Mouse (Mus musculus) MEL (cell line): Measurements from ENCODE around the gene Sipa1l3.

Experiments
- CTCF ChIP-seq, 3 experiments: IDR thresholded peaks in 2 of 3; conservative IDR thresholded peaks in 1 of 3; 2 replicates each; pipeline ENCODE4 v1.5.1; 2011 to 2012; ENCODE audit warnings: low read length in 3 of 3, low read depth in 2 of 3, mild to moderate bottlenecking in 2 of 3, improper control_type of control experiment in 1 of 3, inconsistent platforms in 1 of 3, mixed read lengths in 1 of 3, moderate library complexity in 1 of 3; ENCODE audit not compliant: control insufficient read depth in 1 of 3, insufficient read depth in 1 of 3, poor library complexity in 1 of 3, severe bottlenecking in 1 of 3
- ETS1 ChIP-seq: IDR thresholded peaks from 2 replicates; pipeline ENCODE4 v1.6.1; 2012; ENCODE audit warnings: low read depth, mild to moderate bottlenecking, inconsistent platforms, low read length, improper control_type of control experiment, moderate library complexity
- HCFC1 ChIP-seq: IDR thresholded peaks from 2 replicates; pipeline ENCODE4 v1.6.1; 2012; ENCODE audit warnings: low read depth, mild to moderate bottlenecking, inconsistent platforms, low read length, improper control_type of control experiment, moderate library complexity
- MYC ChIP-seq: IDR thresholded peaks from 2 replicates; pipeline ENCODE4 v1.6.1; 2011; ENCODE audit warnings: low read depth, mild to moderate bottlenecking, low read length, improper control_type of control experiment, moderate library complexity
- TAL1 ChIP-seq: IDR thresholded peaks from 2 replicates; pipeline ENCODE4 v1.6.1; 2012; ENCODE audit warnings: mild to moderate bottlenecking, inconsistent platforms, low read length, moderate library complexity, mixed read lengths
- TCF12 ChIP-seq: IDR thresholded peaks from 2 replicates; pipeline ENCODE4 v1.6.1; 2014; ENCODE audit warnings: low read depth, mild to moderate bottlenecking, inconsistent platforms, low read length, improper control_type of control experiment, moderate library complexity
- USF2 ChIP-seq, 2 experiments: IDR thresholded peaks; 2 replicates each; pipeline ENCODE4 v1.6.1; 2011 to 2012; ENCODE audit warnings: improper control_type of control experiment in 2 of 2, low read length in 2 of 2, borderline replicate concordance in 1 of 2, inconsistent platforms in 1 of 2, low read depth in 1 of 2, mild to moderate bottlenecking in 1 of 2; ENCODE audit not compliant: insufficient read depth in 1 of 2

DNA sequence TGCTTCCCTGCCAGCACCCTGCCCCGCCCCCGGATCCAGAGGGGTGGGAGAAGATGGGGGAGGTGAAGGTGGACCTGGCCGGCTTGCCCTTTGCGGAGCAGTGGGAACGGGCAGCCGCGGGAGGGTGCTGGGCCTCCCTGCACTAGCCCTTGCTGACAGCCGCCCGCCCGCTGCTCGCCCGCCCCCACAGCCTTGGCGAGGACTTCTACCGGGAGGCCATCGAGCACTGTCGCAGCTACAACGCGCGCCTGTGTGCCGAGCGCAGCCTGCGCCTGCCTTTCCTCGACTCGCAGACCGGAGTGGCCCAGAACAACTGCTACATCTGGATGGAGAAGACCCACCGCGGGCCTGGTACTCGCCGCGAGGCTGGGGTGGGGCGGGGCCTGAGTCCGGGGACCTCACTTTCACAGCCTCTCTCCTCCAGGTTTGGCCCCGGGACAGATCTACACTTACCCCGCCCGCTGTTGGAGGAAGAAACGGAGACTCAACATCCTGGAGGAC lies 209.2 kb downstream of the Sipa1l3 start:
- no peak for TF ChIP-seq HCFC1
- no peak for TF ChIP-seq ETS1
- no peak for TF ChIP-seq TCF12
- no peak for TF ChIP-seq CTCF (IDR thresholded peaks at IDR 0.05 in 2 of 3, conservative IDR thresholded peaks at IDR 0.05 in 1 of 3; ENCODE audit: control insufficient read depth in 1 of 3, insufficient read depth in 1 of 3, low read depth in 2 of 3, low read length in 3 of 3, poor library complexity in 1 of 3, severe bottlenecking in 1 of 3)
- no peak for TF ChIP-seq TAL1
- no peak for TF ChIP-seq USF2 (IDR thresholded peaks at IDR 0.05; ENCODE audit: borderline replicate concordance in 1 of 2, insufficient read depth in 1 of 2, low read depth in 1 of 2, low read length in 2 of 2)
- no peak for TF ChIP-seq MYC
